Mouse (Mus musculus) embryonic facial prominence, embryonic 11.5 days (tissue): ENCODE data around the gene Clpx. TPM values are rescaled to one million over a fixed set of nuclear protein-coding genes. Genes with fewer than 3 reads are reported as not detected.
"Not testable (repeated sequence)": the region's sequence is repeated elsewhere in the genome, so short reads cannot be mapped to it uniquely, and the experiment has no call there.

ENCODE experiments used
- ATAC-seq: fragments of 200-750 bp; cut with Nextera tagmentation; replicated peaks from 2 replicates; pipeline ENCODE4 v1.8.0; 2017; ENCODE audit warnings: low read depth; ENCODE audit not compliant: insufficient number of reproducible peaks, low FRiP score, low TSS enrichment
- DNase-seq: peaks from one replicate; pipeline ENCODE4 v3.0.0-alpha.2; 2015; ENCODE audit warnings: low spot score
- H3K27ac ChIP-seq: fragments of 300-500 bp; sonication (generic); replicated peaks from 2 replicates; pipeline ENCODE4 v1.5.1; 2014; ENCODE audit warnings: mild to moderate bottlenecking, low read depth, low read length, control low read depth
- H3K27me3 ChIP-seq: fragments of 300-500 bp; sonication (generic); 2 replicates; pipeline ENCODE4 v1.6.1; 2014; ENCODE audit warnings: mild to moderate bottlenecking, low read length, moderate library complexity, mixed read lengths; ENCODE audit not compliant: control insufficient read depth, insufficient read depth
- H3K36me3 ChIP-seq: fragments of 300-500 bp; sonication (generic); replicated peaks from 2 replicates; pipeline ENCODE4 v1.6.1; 2014; ENCODE audit warnings: low read depth, mild to moderate bottlenecking, low read length, moderate library complexity, mixed read lengths; ENCODE audit not compliant: control insufficient read depth, insufficient read depth
- H3K4me1 ChIP-seq: fragments of 300-500 bp; sonication (generic); 2 replicates; pipeline ENCODE4 v1.6.1; 2014; ENCODE audit warnings: low read length, mixed read lengths; ENCODE audit not compliant: control insufficient read depth, insufficient read depth
- H3K4me2 ChIP-seq: fragments of 300-500 bp; sonication (generic); 2 replicates; pipeline ENCODE4 v1.6.1; 2014; ENCODE audit warnings: low read depth, mild to moderate bottlenecking, control low read depth, low read length, moderate library complexity
- H3K4me3 ChIP-seq: fragments of 300-500 bp; sonication (generic); 2 replicates; pipeline ENCODE4 v1.5.1; 2014; ENCODE audit warnings: low read depth, low read length, control low read depth
- H3K9ac ChIP-seq: fragments of 300-500 bp; sonication (generic); replicated peaks from 2 replicates; pipeline ENCODE4 v1.6.1; 2014; ENCODE audit warnings: mild to moderate bottlenecking, control low read depth, low read length
- H3K9me3 ChIP-seq: fragments of 300-500 bp; sonication (generic); replicated peaks from 2 replicates; pipeline ENCODE4 v1.6.1; 2016; ENCODE audit warnings: mild to moderate bottlenecking, low read length, inconsistent platforms, mixed read lengths; ENCODE audit not compliant: control insufficient read depth
- WGBS: fragments of 180-500 bp; shearing (Covaris S2); extraction: QIAGEN DNeasy Blood & Tissue Kit; methylation state at CpG from one replicate; pipeline ENCODE4 v1.1.7; 2014; 5-methylcytosine and 5-hydroxymethylcytosine counted together
- polyA plus RNA-seq: library from polyadenylated mRNA; unstranded; fragments of >200 nt; fragmentation: Nextera tagmentation; extraction: Ambion mirVana; gene quantifications from 2 replicates; pipeline ENCODE4 v1.2.1, GENCODE M21; 2014

Gene Clpx
- polyA plus RNA-seq, 1 experiment from 2014 or later: 64.3 TPM

GRCm38 (mm10) chr9:65275810-65276530, 18.1 kb upstream of the Clpx start:
- WGBS: 81% methylated on average over 4 of the region's 4 CpGs
- DNase-seq: no peak
- no peak for ATAC-seq
- no peak overlapping the region for H3K9ac ChIP-seq
- no peak overlapping the region for H3K4me2 ChIP-seq
- no peaks in the 10 kb centered on the region for H3K4me1 ChIP-seq
- H3K27me3 ChIP-seq: no peaks in the 10 kb centered on the region
- no peak overlapping the region for H3K4me3 ChIP-seq
- H3K27ac ChIP-seq: no peak overlapping the region
- no peaks in the 10 kb centered on the region for H3K9me3 ChIP-seq
- no peaks in the 10 kb centered on the region for H3K36me3 ChIP-seq

GRCm38 (mm10) chr9:65281536-65282151, 12.4 kb upstream of the Clpx start:
- Histone ChIP-seq H3K4me2 (no peak overlapping the region), H3K36me3 (no peaks in the 10 kb centered on the region), H3K27ac (no peak overlapping the region), H3K9ac (no peak overlapping the region), H3K27me3 (no peaks in the 10 kb centered on the region), H3K4me1 (no peaks in the 10 kb centered on the region), H3K9me3 (no peaks in the 10 kb centered on the region), H3K4me3 (no peak overlapping the region)
- 71% methylated on average over 5 of the region's 5 CpGs for WGBS
- no peak for ATAC-seq
- DNase-seq: no peak

- 5% methylated on average over 3 of the region's 3 CpGs for WGBS
- Histone ChIP-seq H3K4me1 (no peaks in the 10 kb centered on the region), H3K36me3 (no peaks in the 10 kb centered on the region)
Measured at GRCm38 (mm10) chr9:65283301-65283700, 10.8 kb upstream of the Clpx start.

GRCm38 (mm10) chr9:65288252-65288651, 5.8 kb upstream of the Clpx start:
- not testable (repeated sequence) for H3K9me3 ChIP-seq, H3K27ac ChIP-seq, H3K36me3 ChIP-seq, H3K4me2 ChIP-seq, DNase-seq, ATAC-seq, H3K9ac ChIP-seq, H3K4me1 ChIP-seq, H3K27me3 ChIP-seq, H3K4me3 ChIP-seq
- 84% methylated on average over 5 of the region's 5 CpGs for WGBS

More at GRCm38 (mm10) chr9:65283301-65283700, 10.8 kb upstream of the Clpx start:
- DNase-seq: peak; percentile 78
- Histone ChIP-seq H3K9me3 (no peaks in the 10 kb centered on the region), H3K27me3 (no peaks in the 10 kb centered on the region), H3K27ac (no peak overlapping the region), H3K4me2 (no peak overlapping the region), H3K4me3 (no peak overlapping the region), H3K9ac (no peak overlapping the region)
- no peak for ATAC-seq

GRCm38 (mm10) chr9:65289988-65290387, 4.1 kb upstream of the Clpx start:
- ATAC-seq (no peak), DNase-seq (no peak)
- no peak overlapping the region for H3K4me2 ChIP-seq
- H3K27me3 ChIP-seq: no peaks in the 10 kb centered on the region
- WGBS: 91% methylated on average over 4 of the region's 4 CpGs
- no peaks in the 10 kb centered on the region; the same call in 1 of the 2 replicates for H3K4me1 ChIP-seq
- H3K9ac ChIP-seq: no peak overlapping the region
- H3K4me3 ChIP-seq: no peak overlapping the region
- H3K27ac ChIP-seq: no peak overlapping the region
- H3K9me3 ChIP-seq: no peaks in the 10 kb centered on the region
- H3K36me3 ChIP-seq: no peaks in the 10 kb centered on the region

- H3K27ac ChIP-seq: no peak overlapping the region
- H3K9ac ChIP-seq: no peak overlapping the region
- no peaks in the 10 kb centered on the region for H3K36me3 ChIP-seq
- H3K4me1 ChIP-seq: no peaks in the 10 kb centered on the region; the same call in 1 of the 2 replicates
- H3K4me3 ChIP-seq: no peak overlapping the region
- no peak overlapping the region for H3K4me2 ChIP-seq
- DNase-seq: no peak
- WGBS: 91% methylated on average over 3 of the region's 3 CpGs
- no peaks in the 10 kb centered on the region for H3K9me3 ChIP-seq
- ATAC-seq: no peak
- no peaks in the 10 kb centered on the region for H3K27me3 ChIP-seq
Measured at GRCm38 (mm10) chr9:65292421-65292820, 1.6 kb upstream of the Clpx start.

- no peak overlapping the region for H3K27ac ChIP-seq
- WGBS: 33% methylated on average over 5 of the region's 5 CpGs
- peak overlapping the region; percentile 92 for H3K4me3 ChIP-seq
Measured at GRCm38 (mm10) chr9:65293119-65293518, 941 bp upstream of the Clpx start.

GRCm38 (mm10) chr9:65293580-65293972, 484 bp upstream of the Clpx start:
- DNase-seq (no peak), ATAC-seq (no peak)
- no peaks in the 10 kb centered on the region for H3K9me3 ChIP-seq
- no peaks in the 10 kb centered on the region for H3K36me3 ChIP-seq
- 1% methylated on average over 9 of the region's 9 CpGs for WGBS
- peak overlapping the region; percentile 66; the same call in 1 of the 2 replicates for H3K27ac ChIP-seq
- peak overlapping the region; percentile 70 for H3K9ac ChIP-seq
- H3K4me3 ChIP-seq: peak overlapping the region; percentile 92
- no peaks in the 10 kb centered on the region for H3K27me3 ChIP-seq
- peak overlapping the region; percentile 32 for H3K4me2 ChIP-seq
- H3K4me1 ChIP-seq: no peaks in the 10 kb centered on the region; the same call in 1 of the 2 replicates

More at GRCm38 (mm10) chr9:65293119-65293518, 941 bp upstream of the Clpx start:
- DNase-seq (peak; percentile 25), ATAC-seq (no peak)
- no peaks in the 10 kb centered on the region for H3K9me3 ChIP-seq
- no peaks in the 10 kb centered on the region; the same call in 1 of the 2 replicates for H3K4me1 ChIP-seq
- peak overlapping the region; percentile 32 for H3K4me2 ChIP-seq
- H3K36me3 ChIP-seq: no peaks in the 10 kb centered on the region
- H3K27me3 ChIP-seq: no peaks in the 10 kb centered on the region
- peak overlapping the region; percentile 70 for H3K9ac ChIP-seq
